Mouse (Mus musculus): ENCODE results near the gene Mtss1l. TPM values are rescaled to one million over a fixed set of nuclear protein-coding genes. Genes with fewer than 3 reads are reported as not detected.

The Mtss1l gene
- polyA plus RNA-seq, 1 experiment from 2014 or later: 11.1 TPM

GRCm38 (mm10) chr8:110722414-110723011 is 1.2 kb downstream of the Mtss1l start:
- H3K9ac ChIP-seq: peak overlapping the region; percentile 92
- H3K9me3 ChIP-seq (replicated peaks): no peaks in the 10 kb centered on the region
- H3K27ac ChIP-seq: 0 out of 2 replicates have a peak overlapping the region, but pooled peaks have one; percentile 35
- WGBS: 49% methylated on average over 11 of the region's 11 CpGs
- H3K4me2 ChIP-seq: peak overlapping the region; percentile 75
- peak overlapping the region; percentile 76 for H3K4me3 ChIP-seq
- ATAC-seq: no peak; the same call in 1 of the 2 replicates
- no peaks in the 10 kb centered on the region for H3K27me3 ChIP-seq
- H3K4me1 ChIP-seq: peaks cover 70% of the 10 kb centered on the region
- H3K36me3 ChIP-seq (ENCODE audit: poor library complexity, severe bottlenecking): peaks cover 20% of the 10 kb centered on the region

DNA sequence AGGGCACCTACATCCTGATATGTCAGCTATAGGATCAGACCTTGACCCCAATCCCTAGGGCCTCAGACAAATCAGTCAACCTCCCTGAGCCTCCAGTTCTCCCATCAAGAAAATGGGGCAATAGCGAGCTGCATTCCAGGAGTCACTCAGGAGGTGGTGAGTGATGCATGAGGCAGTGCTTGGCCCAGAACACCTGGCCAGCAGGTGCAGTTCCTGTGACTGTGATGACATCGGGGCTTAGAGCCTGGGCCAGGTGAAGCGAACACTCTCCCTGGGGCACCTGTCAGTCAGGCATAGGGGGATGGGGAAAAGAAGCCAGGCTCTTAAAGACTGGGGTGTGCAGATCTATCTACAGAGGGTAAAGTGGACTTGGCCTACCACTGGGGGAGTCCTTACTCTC is 3.2 kb downstream of the Mtss1l start:
- no peak for ATAC-seq
- 80% methylated on average over 3 of the region's 3 CpGs for WGBS
- Histone ChIP-seq H3K27ac (no peak overlapping the region), H3K4me3 (no peak overlapping the region), H3K9me3 (replicated peaks) (no peaks in the 10 kb centered on the region), H3K4me1 (peaks cover 59% of the 10 kb centered on the region), H3K36me3 (ENCODE audit: poor library complexity, severe bottlenecking) (peaks cover 40% of the 10 kb centered on the region), H3K4me2 (peak overlapping the region; percentile 1; the same call in 1 of the 2 replicates), H3K9ac (0 out of 2 replicates have a peak overlapping the region, but pooled peaks have one; percentile 92), H3K27me3 (no peaks in the 10 kb centered on the region)

- Histone ChIP-seq H3K9me3 (replicated peaks) (no peaks in the 10 kb centered on the region), H3K4me2 (peak overlapping the region; percentile 14), H3K9ac (peak overlapping the region; percentile 51), H3K36me3 (ENCODE audit: poor library complexity, severe bottlenecking) (peaks cover 48% of the 10 kb centered on the region), H3K27me3 (no peaks in the 10 kb centered on the region), H3K4me1 (peaks cover 51% of the 10 kb centered on the region), H3K27ac (peak overlapping the region; percentile 25; the same call in 1 of the 2 replicates), H3K4me3 (no peak overlapping the region)
- no peak for ATAC-seq
- 35% methylated on average over 7 of the region's 7 CpGs for WGBS
These were observed 4.0 kb downstream of the Mtss1l start for GRCm38 (mm10) chr8:110725084-110725838.

DNA sequence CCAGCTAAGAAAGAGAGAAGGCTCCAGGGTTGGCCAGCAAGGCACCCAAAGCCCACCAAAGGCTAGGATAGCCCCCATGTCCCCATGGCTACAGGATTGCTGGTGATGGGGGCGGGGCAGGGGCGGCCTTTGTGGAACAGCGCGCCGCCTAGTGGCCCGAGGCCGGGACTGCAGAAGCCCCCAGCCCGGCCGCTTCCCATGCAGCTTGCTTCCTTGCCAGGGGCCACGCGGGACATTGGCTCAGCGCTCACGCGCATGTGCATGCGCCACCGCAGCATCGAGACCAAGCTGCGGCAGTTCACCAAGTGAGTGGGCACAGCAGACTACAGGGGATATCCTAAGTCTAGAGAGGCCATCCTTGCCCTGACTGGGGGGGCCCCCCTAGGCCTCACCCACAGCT is 5.6 kb downstream of the Mtss1l start:
- H3K4me1 ChIP-seq: peaks cover 44% of the 10 kb centered on the region

GRCm38 (mm10) chr8:110731346-110731859 is 10.1 kb downstream of the Mtss1l start:
- Histone ChIP-seq H3K9ac (no peak overlapping the region), H3K4me3 (no peak overlapping the region), H3K4me1 (peaks cover 6% of the 10 kb centered on the region; the same call in 1 of the 2 replicates), H3K27ac (no peak overlapping the region), H3K27me3 (no peaks in the 10 kb centered on the region), H3K4me2 (no peak overlapping the region), H3K36me3 (ENCODE audit: poor library complexity, severe bottlenecking) (peaks cover 83% of the 10 kb centered on the region), H3K9me3 (replicated peaks) (no peaks in the 10 kb centered on the region)
- no peak for ATAC-seq
- WGBS: 96% methylated on average over 8 of the region's 8 CpGs

More for the DNA sequence above, 5.6 kb downstream of the Mtss1l start:
- Histone ChIP-seq H3K27ac (no peak overlapping the region), H3K4me3 (no peak overlapping the region), H3K36me3 (ENCODE audit: poor library complexity, severe bottlenecking) (peaks cover 64% of the 10 kb centered on the region), H3K27me3 (no peaks in the 10 kb centered on the region), H3K9ac (peak overlapping the region; percentile 31), H3K4me2 (peak overlapping the region; percentile 13; the same call in 1 of the 2 replicates), H3K9me3 (replicated peaks) (no peaks in the 10 kb centered on the region)
- 8% methylated on average over 18 of the region's 18 CpGs for WGBS
- peak; percentile 23 for ATAC-seq

DNA sequence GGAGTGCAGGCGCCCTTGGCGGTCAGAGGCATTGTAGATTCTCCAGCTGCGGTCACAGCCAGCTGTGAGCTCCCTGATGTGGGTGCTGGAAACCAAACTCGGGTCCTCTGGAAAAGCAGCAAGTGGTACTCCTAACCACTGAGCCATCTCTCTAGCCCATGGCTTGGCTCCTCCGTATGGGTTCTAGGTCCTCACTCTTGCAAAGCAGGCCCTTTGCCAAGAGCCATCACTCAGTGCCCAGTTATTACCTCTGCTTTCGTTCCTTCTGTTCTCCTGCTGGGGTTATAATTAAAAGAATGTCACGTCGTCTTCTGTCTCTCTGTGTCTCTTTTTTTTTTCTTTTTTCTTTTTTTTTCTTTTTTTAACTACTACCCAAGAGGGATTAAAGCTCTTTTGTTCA is 11.8 kb downstream of the Mtss1l start:
- Histone ChIP-seq H3K4me3 (no peak overlapping the region), H3K9me3 (replicated peaks) (no peaks in the 10 kb centered on the region), H3K9ac (no peak overlapping the region), H3K36me3 (ENCODE audit: poor library complexity, severe bottlenecking) (peaks cover 85% of the 10 kb centered on the region), H3K27me3 (no peaks in the 10 kb centered on the region), H3K4me2 (no peak overlapping the region), H3K27ac (no peak overlapping the region), H3K4me1 (no peaks in the 10 kb centered on the region)
- WGBS: 91% methylated on average over 8 of the region's 8 CpGs
- no peak for ATAC-seq

DNA sequence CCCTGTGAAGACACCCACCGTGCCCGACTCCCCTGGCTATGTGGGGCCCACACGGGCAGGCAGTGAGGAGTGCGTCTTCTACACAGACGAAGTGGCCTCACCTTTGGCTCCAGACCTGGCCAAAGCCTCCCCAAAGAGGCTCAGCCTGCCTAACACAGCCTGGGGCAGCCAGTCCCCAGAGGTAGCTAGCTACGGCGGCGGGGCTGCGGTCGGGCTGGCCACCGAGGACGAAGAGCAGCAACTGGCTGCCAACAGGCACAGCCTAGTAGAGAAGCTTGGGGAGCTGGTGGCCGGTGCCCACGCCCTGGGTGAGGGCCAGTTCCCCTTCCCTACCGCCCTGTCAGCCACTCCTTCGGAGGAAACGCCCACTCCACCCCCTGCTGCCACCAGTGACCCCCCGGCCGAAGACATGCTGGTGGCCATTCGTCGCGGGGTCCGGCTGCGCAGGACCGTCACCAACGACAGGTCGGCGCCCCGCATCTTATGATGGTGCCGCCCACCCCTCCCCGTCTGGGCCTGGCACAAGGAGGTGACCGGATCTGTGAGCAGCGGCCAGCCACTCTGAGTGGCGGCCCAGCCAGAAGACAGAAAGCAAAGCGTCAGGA is 17.4 kb downstream of the Mtss1l start:
- Histone ChIP-seq H3K4me3 (no peak overlapping the region), H3K4me2 (no peak overlapping the region), H3K9me3 (replicated peaks) (no peaks in the 10 kb centered on the region), H3K27me3 (no peaks in the 10 kb centered on the region), H3K4me1 (no peaks in the 10 kb centered on the region), H3K36me3 (ENCODE audit: poor library complexity, severe bottlenecking) (peaks cover 62% of the 10 kb centered on the region), H3K27ac (no peak overlapping the region), H3K9ac (no peak overlapping the region)
- no peak for ATAC-seq
- WGBS: 90% methylated on average over 31 of the region's 35 CpGs

GRCm38 (mm10) chr8:110740629-110741175 is 19.4 kb downstream of the Mtss1l start:
- H3K4me2 ChIP-seq: no peak overlapping the region
- peaks cover 50% of the 10 kb centered on the region for H3K36me3 ChIP-seq (ENCODE audit: poor library complexity, severe bottlenecking)
- no peak overlapping the region for H3K27ac ChIP-seq
- no peaks in the 10 kb centered on the region for H3K9me3 ChIP-seq (replicated peaks)
- H3K4me1 ChIP-seq: no peaks in the 10 kb centered on the region
- no peak for ATAC-seq
- 93% methylated on average over 5 of the region's 5 CpGs for WGBS
- no peaks in the 10 kb centered on the region for H3K27me3 ChIP-seq
- H3K4me3 ChIP-seq: no peak overlapping the region
- no peak overlapping the region for H3K9ac ChIP-seq

- WGBS: 87% methylated on average over 15 of the region's 15 CpGs
- H3K4me3 ChIP-seq: no peak overlapping the region
These were observed 20.7 kb downstream of the Mtss1l start for GRCm38 (mm10) chr8:110741816-110742451.

GRCm38 (mm10) chr8:110742452-110742818 is 21.2 kb downstream of the Mtss1l start:
- no peak for ATAC-seq
- peaks cover 34% of the 10 kb centered on the region for H3K36me3 ChIP-seq (ENCODE audit: poor library complexity, severe bottlenecking)
- no peak overlapping the region for H3K9ac ChIP-seq
- WGBS: 85% methylated on average over 5 of the region's 5 CpGs
- no peaks in the 10 kb centered on the region for H3K9me3 ChIP-seq (replicated peaks)
- H3K4me3 ChIP-seq: no peak overlapping the region
- H3K4me2 ChIP-seq: no peak overlapping the region
- no peak overlapping the region for H3K27ac ChIP-seq
- H3K4me1 ChIP-seq: no peaks in the 10 kb centered on the region
- no peaks in the 10 kb centered on the region for H3K27me3 ChIP-seq

More at GRCm38 (mm10) chr8:110741816-110742451, 20.7 kb downstream of the Mtss1l start:
- Histone ChIP-seq H3K36me3 (ENCODE audit: poor library complexity, severe bottlenecking) (peaks cover 39% of the 10 kb centered on the region), H3K9me3 (replicated peaks) (no peaks in the 10 kb centered on the region), H3K4me2 (no peak overlapping the region), H3K9ac (no peak overlapping the region), H3K27ac (no peak overlapping the region), H3K4me1 (no peaks in the 10 kb centered on the region), H3K27me3 (no peaks in the 10 kb centered on the region)
- ATAC-seq: no peak

DNA sequence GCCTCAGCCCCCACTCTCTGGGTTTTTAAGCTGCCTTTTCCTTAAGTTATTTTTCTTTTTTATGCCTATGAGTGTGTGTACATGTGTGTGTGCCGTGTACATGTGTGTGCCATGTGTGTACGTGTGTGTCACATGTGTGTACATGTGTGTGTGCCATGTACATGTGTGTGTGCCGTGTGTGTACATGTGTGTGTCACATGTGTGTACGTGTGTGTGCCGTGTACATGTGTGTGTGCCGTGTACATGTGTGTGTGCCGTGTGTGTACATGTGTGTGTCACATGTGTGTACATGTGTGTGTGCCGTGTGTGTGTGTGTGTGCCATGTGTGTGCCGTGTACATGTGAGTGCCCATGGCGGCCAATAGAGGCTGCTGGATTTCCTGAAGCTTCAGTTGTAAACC is 23.9 kb downstream of the Mtss1l start:
- Histone ChIP-seq H3K4me1 (no peaks in the 10 kb centered on the region), H3K4me3 (no peak overlapping the region), H3K36me3 (ENCODE audit: poor library complexity, severe bottlenecking) (peaks cover 6% of the 10 kb centered on the region), H3K9ac (no peak overlapping the region), H3K27ac (no peak overlapping the region), H3K9me3 (replicated peaks) (no peaks in the 10 kb centered on the region), H3K4me2 (no peak overlapping the region), H3K27me3 (no peaks in the 10 kb centered on the region)
- ATAC-seq: no peak
- 94% methylated on average over 10 of the region's 10 CpGs for WGBS

Data from forebrain, embryonic 13.5 days (tissue).